Mouse (Mus musculus): ENCODE measurements around the gene Clhc1.

Clhc1 gene

DNA sequence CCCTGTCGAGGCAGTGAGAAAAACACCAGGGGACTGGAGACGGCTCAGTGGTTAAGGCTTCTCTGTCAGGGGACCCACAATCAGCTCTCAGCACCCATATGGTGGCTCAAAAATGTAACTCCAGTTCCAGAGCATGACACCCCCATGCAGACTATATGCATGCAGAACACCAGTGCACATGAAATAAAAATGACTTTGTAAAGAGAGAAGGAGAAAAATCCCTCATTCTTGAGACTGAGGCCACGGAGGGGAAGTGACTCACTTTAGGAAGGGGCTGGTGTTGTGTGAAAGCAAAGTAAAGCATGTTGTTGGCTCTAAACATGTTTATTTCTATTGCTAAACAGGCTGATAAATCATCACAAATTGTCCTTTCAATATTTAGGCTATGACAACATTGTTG is 13.2 kb downstream of the Clhc1 start:
- no peak for DNase-seq (ENCODE audit: low spot score in 2 of 2)

DNA sequence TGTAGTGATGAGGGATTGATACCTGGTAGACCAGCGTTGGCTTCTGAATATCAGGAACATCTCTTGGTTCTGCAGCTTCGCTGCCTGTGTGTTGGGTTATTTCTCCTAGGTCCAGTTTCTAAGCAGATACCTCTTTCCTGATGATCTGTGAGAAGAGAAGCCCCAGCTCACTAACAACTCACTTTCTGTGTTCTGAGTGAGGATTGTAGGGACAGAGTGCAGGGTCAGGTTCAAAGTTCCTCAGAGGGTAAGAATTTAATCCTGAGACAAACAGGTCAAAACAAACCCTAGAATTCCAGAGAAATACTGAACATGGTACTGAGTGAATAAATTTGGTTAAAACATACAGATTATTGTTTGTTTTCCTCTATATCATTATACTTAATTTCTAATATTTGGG is 15.7 kb downstream of the Clhc1 start:
- no peak for DNase-seq (ENCODE audit: low spot score in 2 of 2)

DNA sequence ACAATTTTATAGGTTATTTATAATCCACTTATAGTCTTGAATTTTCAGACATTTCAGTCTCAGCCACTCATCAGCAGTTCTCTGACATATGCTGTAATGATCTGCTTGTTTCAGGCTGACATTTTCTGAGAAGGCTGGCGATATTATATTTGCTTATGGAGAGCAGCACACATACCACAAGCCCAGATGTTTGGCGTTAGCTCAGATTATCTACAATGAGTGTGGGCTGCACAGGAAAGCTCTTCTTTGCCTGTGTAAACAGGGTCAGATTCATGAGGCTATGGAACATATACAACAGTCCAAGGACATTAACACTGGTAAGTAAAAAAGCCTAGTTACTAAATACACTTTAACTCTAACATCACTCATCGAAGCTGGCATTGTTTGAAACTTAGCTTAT is 23.8 kb downstream of the Clhc1 start:
- no peak for DNase-seq (ENCODE audit: low spot score in 2 of 2)

- no peak for DNase-seq (ENCODE audit: low spot score in 2 of 2)
These were observed 24.9 kb downstream of the Clhc1 start for GRCm38 (mm10) chr11:29572656-29573055.

GRCm38 (mm10) chr11:29579610-29580009 is 31.9 kb downstream of the Clhc1 start:
- DNase-seq (ENCODE audit: low spot score in 2 of 2) = no peak

- DNase-seq (ENCODE audit: low spot score in 2 of 2) = no peak
These were observed 47.5 kb downstream of the Clhc1 start for GRCm38 (mm10) chr11:29595217-29595616.

DNA sequence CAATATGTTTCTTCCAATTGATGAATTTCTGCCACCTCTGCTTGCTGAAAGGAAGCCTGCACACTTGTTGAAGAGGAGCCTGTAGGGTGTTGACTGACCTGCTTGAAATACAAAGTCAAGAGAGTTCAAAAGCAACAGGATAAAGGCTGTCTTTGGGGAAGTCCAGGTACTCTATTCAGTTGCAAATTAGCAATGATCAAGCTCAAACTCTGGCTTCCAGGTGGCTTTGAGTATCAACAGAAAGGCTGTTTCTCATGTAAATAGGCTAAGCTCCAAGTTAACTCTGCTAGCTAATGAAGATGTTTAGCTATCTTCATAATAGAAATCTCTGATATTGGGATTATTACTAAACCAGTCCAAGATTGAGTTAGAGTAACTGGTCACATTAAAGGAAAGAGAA is 49.4 kb downstream of the Clhc1 start:
- no peak for DNase-seq (ENCODE audit: low spot score in 2 of 2)

GRCm38 (mm10) chr11:29599000-29599399 is 51.2 kb downstream of the Clhc1 start:
- DNase-seq (ENCODE audit: low spot score in 2 of 2) = no peak

GRCm38 (mm10) chr11:29603581-29603980 is 55.8 kb downstream of the Clhc1 start:
- no peak for DNase-seq (ENCODE audit: low spot score in 2 of 2)

- peak in 1 of 2 experiments; percentile 7 for DNase-seq (ENCODE audit: low spot score in 2 of 2)
These were observed 59.8 kb downstream of the Clhc1 start for GRCm38 (mm10) chr11:29607465-29607990.

- no peak for DNase-seq (ENCODE audit: low spot score in 2 of 2)
These were observed 62.2 kb downstream of the Clhc1 start for GRCm38 (mm10) chr11:29609756-29610468.

- DNase-seq (ENCODE audit: low spot score in 2 of 2) = no peak
These were observed 64.3 kb downstream of the Clhc1 start for GRCm38 (mm10) chr11:29612007-29612406.

GRCm38 (mm10) chr11:29613185-29613735 is 65.5 kb downstream of the Clhc1 start:
- DNase-seq (ENCODE audit: low spot score in 2 of 2) = no peak

DNA sequence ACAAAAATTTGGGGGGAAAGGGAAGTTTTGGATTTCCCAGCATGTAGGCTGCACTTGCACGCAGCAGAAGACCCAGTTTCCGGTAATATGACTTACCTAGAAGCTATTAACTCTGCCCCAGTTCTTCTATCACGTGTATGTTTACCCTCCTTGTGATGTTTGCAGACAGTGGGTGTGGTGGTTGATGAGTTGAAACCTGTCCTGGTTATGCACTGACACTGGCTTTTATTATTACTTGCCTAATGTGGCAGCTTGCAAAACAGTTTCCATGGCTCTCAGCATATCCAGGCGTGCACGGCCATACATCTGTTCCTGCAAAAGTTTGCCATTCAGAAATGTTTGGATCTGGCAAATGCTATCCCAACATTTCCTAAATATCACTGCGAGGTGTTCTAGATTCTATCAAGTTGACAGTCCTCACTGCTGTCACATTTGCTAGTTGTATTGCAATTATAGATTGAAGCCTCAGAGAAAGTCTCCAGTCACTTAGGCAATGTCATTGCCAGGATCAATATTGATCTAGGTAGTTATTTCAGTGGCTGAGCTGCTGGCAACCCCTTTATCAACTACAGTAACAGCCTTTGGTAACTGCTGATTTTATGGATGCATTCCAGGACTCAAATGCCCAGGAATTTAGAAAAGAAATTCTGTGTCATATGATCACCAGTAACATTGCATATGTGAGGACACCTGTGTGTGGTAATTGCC is 66.6 kb downstream of the Clhc1 start:
- DNase-seq (ENCODE audit: low spot score in 2 of 2) = no peak

- peak; percentile 48 to 56 for DNase-seq (ENCODE audit: low spot score in 2 of 2)
These were observed 74.5 kb downstream of the Clhc1 start for GRCm38 (mm10) chr11:29622030-29622790.

DNA sequence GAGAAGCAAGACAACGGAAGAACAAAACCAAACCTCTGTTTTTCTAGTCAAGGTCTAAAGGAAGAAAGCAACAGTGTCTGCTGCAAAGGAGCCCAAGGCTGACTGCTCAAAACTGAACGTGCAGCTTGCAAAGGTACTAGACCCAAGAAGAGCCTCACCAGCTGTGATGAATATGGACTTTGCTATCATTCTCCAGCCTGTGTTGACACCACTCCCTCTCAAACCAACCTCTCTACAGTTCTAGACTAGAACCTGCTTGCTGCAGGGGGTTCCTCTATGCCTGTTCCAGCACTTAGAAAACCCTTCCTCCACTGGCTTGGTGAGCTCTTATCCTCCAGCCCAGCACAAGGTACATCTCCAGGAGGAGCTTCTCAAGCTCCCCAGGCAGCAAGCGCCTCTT is 75.6 kb downstream of the Clhc1 start:
- no peak for DNase-seq (ENCODE audit: low spot score in 2 of 2)

DNA sequence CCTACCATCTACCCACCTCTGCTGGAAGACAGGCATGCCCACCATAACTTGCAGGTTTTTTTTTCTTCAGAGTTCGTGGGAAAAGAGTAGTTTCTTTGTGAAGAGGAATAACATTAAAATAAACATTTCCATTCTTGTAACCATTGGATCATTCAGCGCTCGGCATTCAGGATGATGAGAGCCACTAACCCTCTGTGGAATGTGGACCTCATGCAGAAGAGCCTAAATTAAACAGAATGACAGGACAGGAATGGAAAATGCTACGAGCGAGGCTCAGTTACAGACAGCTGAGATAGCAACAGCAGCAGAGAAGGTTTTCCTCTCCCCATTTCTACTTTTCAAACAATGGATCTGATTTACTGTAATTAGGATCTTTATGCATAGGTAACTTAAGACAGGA is 78.8 kb downstream of the Clhc1 start:
- DNase-seq (ENCODE audit: low spot score in 2 of 2) = no peak

DNA sequence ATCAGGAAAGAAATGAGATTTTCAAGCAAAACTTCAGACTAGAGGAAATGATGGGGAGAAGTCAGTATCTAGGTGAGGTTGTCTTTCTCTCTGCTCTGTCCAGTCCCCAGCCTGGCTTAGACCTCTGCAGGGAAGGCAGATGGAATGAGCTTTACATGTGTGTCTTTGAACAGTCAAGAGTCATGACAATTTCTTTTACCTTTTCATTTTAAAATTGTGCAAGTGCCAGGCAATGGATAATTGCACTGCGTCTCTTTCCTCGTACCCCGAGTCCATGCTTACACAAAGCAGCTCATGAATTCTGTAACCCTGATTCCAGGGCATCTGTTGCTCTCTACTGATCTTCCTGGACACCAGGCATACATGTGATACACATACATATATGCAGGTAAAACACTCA is 80.0 kb downstream of the Clhc1 start:
- DNase-seq (ENCODE audit: low spot score in 2 of 2) = no peak
